Mouse (Mus musculus) intestine, embryonic 15.5 days (tissue): ENCODE data around the gene Simc1. TPM values are rescaled to one million over a fixed set of nuclear protein-coding genes. Genes with fewer than 3 reads are reported as not detected.
A peak's percentile ranks its signal among the peaks of the same experiment; 100 is the strongest.

ENCODE experiments used
- ATAC-seq: fragments of 200-750 bp; cut with Nextera tagmentation; 2 replicates; pipeline ENCODE4 v1.8.0; 2017; ENCODE audit warnings: moderate TSS enrichment, moderate library complexity
- H3K27ac ChIP-seq: fragments of 300-500 bp; sonication (generic); 2 replicates; pipeline ENCODE4 v1.5.1; 2015; ENCODE audit warnings: mild to moderate bottlenecking, inconsistent platforms
- H3K27me3 ChIP-seq: fragments of 300-500 bp; sonication (generic); replicated peaks from 2 replicates; pipeline ENCODE4 v1.6.1; 2015; ENCODE audit warnings: inconsistent platforms
- H3K36me3 ChIP-seq: fragments of 300-500 bp; sonication (generic); 2 replicates; pipeline ENCODE4 v1.6.1; 2015; ENCODE audit warnings: inconsistent platforms
- H3K4me1 ChIP-seq: fragments of 300-500 bp; sonication (generic); replicated peaks from 2 replicates; pipeline ENCODE4 v1.6.1; 2015; ENCODE audit warnings: inconsistent platforms
- H3K4me2 ChIP-seq: fragments of 300-500 bp; sonication (generic); replicated peaks from 2 replicates; pipeline ENCODE4 v1.6.1; 2015; ENCODE audit warnings: mild to moderate bottlenecking, inconsistent platforms
- H3K4me3 ChIP-seq: fragments of 300-500 bp; sonication (generic); replicated peaks from 2 replicates; pipeline ENCODE4 v1.5.1; 2015; ENCODE audit warnings: inconsistent platforms
- H3K9ac ChIP-seq: fragments of 300-500 bp; sonication (generic); 2 replicates; pipeline ENCODE4 v1.6.1; 2015; ENCODE audit warnings: inconsistent platforms
- H3K9me3 ChIP-seq: fragments of 300-500 bp; sonication (generic); 2 replicates; pipeline ENCODE4 v1.6.1; 2016; ENCODE audit warnings: inconsistent platforms
- WGBS: fragments of 180-500 bp; shearing (Covaris S2); methylation state at CpG from one replicate; pipeline ENCODE4 v1.1.7; 2015; 5-methylcytosine and 5-hydroxymethylcytosine counted together
- polyA plus RNA-seq: library from polyadenylated mRNA; unstranded; fragments of >200 nt; fragmentation: Nextera tagmentation; extraction: Ambion mirVana; gene quantifications from 2 replicates; pipeline ENCODE4 v1.2.1, GENCODE M21; 2015

Simc1 gene
- polyA plus RNA-seq, 1 experiment from 2014 or later, result 6.3 TPM

DNA sequence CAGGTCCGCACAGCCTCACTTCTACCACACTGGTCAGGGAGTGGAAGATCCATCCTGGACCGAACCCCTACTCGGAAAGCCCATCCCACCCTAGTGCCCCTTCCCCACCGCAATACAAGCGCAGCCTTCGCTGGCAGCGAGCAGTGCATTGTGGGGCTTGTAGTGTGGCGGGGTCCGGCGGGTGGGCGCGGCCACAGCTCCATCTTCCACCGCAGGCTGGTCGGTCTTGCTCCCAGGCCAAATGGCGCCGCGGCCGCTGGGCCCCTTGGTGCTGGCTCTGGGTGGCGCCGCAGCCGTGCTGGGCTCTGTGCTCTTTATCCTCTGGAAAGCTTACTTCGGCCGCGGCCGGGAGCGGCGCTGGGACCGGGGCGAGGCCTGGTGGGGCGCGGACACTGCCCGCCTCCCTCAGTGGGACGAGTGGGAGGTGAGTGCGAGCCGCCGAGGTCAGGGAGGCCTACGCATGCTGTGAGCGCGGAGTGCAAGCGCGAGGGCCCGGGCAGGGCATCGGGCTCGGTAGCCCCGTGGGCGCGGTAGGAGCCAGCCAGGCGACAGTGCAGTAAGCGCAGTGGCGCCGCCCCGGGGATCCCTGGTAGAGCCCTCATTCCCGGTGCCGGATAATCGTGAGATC lies 71.4 kb downstream of the Simc1 start, which contains the start of gene Arl10:
Arl10 (plus strand) TSS at position 162 of the 628 bp plus-strand sequence.
- Histone ChIP-seq H3K27me3 (no peaks in the 10 kb centered on the region), H3K4me2 (peak within 1 kb of the TSS; percentile 90), H3K27ac (peak within 1 kb of the TSS; percentile 85), H3K9ac (peak within 1 kb of the TSS; percentile 96), H3K4me3 (peak within 1 kb of the TSS; percentile 99), H3K36me3 (peaks cover 11% of the 10 kb centered on the region; the same call in 1 of the 2 replicates), H3K9me3 (no peaks in the 10 kb centered on the region), H3K4me1 (peaks cover 6% of the 10 kb centered on the region)
- WGBS, result under 1% methylated on average over 55 of the region's 55 CpGs
- peak; percentile 92 for ATAC-seq

DNA sequence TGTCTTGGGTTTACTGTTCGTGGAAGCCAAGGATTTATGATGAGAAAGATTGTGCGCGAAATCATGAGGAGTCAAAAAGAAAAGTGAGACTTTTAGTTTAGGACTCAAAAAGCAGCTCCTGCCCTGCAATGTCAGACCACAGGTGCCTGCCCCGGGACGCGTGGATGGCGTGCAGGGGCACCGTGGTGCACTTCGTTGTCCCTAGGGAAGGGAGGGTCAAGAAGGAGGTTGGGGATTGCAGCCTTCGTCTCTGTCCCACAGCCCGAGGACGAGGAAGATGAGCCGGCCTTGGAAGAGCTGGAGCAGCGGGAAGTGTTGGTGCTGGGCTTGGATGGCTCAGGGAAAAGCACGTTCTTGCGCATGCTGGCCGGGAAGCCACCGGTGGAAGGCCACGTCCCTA lies 71.9 kb downstream of the Simc1 start:
- Histone ChIP-seq H3K27me3 (no peaks in the 10 kb centered on the region), H3K27ac (peak overlapping the region; percentile 85; the same call in 1 of the 2 replicates), H3K9ac (peak overlapping the region; percentile 96), H3K9me3 (no peaks in the 10 kb centered on the region), H3K36me3 (peaks cover 11% of the 10 kb centered on the region; the same call in 1 of the 2 replicates), H3K4me2 (peak overlapping the region; percentile 90), H3K4me3 (peak overlapping the region; percentile 99), H3K4me1 (peaks cover 6% of the 10 kb centered on the region)
- WGBS, result 1% methylated on average over 19 of the region's 19 CpGs
- peak; percentile 34 for ATAC-seq

DNA sequence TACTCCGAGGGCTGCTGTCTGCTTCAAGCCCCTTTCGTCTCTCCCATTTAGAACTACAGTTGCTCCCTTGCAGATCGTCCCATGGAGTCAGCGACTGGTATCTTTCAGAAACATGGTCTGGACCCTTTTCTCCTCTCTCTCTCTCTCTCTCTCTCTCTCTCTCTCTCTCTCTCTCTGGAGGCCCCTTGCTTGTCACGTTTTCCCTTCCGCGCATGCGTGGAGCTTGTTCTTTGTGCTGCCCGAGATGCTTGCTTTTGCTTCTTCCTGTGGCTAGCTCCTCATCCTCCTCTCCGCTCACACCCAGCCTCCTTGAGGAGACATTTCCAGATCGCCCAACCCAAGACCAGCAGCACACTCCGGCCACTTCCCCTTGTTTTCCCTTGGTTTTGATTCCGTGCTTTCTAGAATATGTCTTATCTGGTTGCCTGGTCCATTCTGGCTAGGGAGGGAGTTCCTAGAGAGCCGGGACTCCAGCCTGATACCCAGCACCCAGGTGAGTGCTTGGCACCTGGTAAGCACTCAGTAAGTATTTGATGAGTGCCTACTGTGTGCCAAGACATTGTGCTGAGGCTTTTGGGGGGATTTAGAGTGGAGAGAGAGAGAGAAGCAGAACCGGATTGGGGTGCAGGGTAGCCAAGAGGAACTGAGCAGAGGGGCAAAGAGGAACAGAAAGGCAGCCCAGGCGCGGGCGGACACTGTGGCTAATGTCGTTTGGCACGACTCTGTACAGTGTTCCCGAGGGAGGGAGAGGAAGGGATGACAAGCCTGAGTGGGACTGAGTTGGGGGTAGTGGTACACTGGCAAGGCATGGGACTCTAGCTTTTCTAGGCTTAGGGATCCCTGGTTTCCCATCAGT lies 74.3 kb downstream of the Simc1 start:
- no peaks in the 10 kb centered on the region for H3K9me3 ChIP-seq
- WGBS, result 82% methylated on average over 21 of the region's 21 CpGs

DNA sequence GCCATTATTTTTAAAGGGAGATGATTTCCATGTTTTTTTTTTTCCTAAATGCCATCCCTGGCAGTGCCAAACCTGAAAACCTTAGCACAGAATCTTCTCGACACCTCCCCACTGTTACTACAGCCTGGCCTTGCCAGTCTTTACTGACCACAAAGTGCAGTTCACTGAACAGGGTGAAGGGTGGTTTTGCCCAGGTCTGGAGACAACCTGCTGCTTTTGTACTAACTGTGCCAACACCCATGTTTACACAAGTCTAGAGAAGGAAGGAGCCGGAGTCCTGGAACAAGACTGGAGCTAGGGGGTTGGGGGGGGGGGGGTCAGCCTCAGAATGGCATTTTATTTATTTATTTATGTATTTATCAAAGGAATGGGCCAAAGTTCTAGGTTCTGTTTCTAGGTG lies 77.8 kb downstream of the Simc1 start:
- Histone ChIP-seq H3K27ac (no peak overlapping the region), H3K9me3 (no peaks in the 10 kb centered on the region), H3K27me3 (no peaks in the 10 kb centered on the region), H3K36me3 (peaks cover 35% of the 10 kb centered on the region), H3K9ac (no peak overlapping the region), H3K4me3 (no peak overlapping the region), H3K4me2 (no peak overlapping the region), H3K4me1 (peaks cover 10% of the 10 kb centered on the region; the same call in 1 of the 2 replicates)
- ATAC-seq, result no peak
- WGBS, result 60% methylated on average over 2 of the region's 2 CpGs

More for the DNA sequence above, 74.3 kb downstream of the Simc1 start:
- no peak overlapping the region for H3K4me3 ChIP-seq
- H3K27me3 ChIP-seq, result no peaks in the 10 kb centered on the region
- no peak overlapping the region for H3K9ac ChIP-seq
- peaks cover 18% of the 10 kb centered on the region for H3K36me3 ChIP-seq
- H3K4me2 ChIP-seq, result no peak overlapping the region
- peaks cover 16% of the 10 kb centered on the region for H3K4me1 ChIP-seq
- ATAC-seq, result no peak
- no peak overlapping the region for H3K27ac ChIP-seq

DNA sequence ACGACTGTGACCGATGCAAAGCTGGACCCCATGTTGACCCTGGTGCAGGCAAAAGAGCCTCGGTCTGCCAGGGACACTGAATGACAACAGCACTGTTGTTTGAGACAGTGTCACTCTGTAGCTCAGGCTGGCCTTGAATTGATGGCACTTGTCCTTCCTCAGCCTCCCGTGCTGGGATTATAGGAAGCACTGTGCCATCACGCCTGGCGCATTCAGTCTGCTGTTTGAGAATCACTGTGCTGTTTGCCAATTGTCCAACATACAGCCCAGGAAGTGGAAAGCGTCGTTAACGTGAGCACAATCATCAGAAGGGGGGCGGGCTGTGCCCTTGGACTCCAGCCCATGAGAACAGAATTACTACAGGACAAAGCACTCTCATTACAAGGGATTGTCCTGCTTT lies 78.5 kb downstream of the Simc1 start:
- Histone ChIP-seq H3K27me3 (no peaks in the 10 kb centered on the region), H3K4me1 (peaks cover 10% of the 10 kb centered on the region; the same call in 1 of the 2 replicates), H3K4me2 (no peak overlapping the region), H3K36me3 (peaks cover 35% of the 10 kb centered on the region), H3K4me3 (no peak overlapping the region), H3K9me3 (no peaks in the 10 kb centered on the region), H3K27ac (no peak overlapping the region), H3K9ac (no peak overlapping the region)
- 0 out of 2 replicates have a peak, but pooled peaks have one; percentile 15 for ATAC-seq
- 64% methylated on average over 10 of the region's 10 CpGs for WGBS

DNA sequence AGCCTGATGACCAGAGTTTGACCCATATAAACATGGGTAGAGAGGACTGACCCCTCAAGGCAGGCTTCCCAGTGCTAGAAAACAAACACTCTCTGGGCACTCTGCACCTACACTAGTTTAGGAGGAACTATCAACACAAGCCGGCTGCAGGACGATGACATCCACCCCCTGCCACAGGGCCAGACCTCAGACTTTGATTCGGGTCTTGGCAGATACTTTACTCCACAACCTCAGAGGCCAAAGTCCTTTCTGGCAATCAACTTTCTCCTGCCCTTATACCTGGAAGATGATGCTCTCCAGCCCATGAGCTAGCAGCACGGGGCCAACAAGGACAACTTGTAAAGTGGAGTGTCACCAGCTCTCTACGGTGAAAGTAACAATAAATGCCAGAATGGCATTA lies 79.3 kb downstream of the Simc1 start:
- peaks cover 10% of the 10 kb centered on the region; the same call in 1 of the 2 replicates for H3K4me1 ChIP-seq
- peak; percentile 37; the same call in 1 of the 2 replicates for ATAC-seq
- H3K9me3 ChIP-seq, result no peaks in the 10 kb centered on the region
- peaks cover 35% of the 10 kb centered on the region for H3K36me3 ChIP-seq
- H3K4me2 ChIP-seq, result no peak overlapping the region
- no peak overlapping the region for H3K27ac ChIP-seq
- H3K4me3 ChIP-seq, result no peak overlapping the region
- no peak overlapping the region for H3K9ac ChIP-seq
- H3K27me3 ChIP-seq, result no peaks in the 10 kb centered on the region
- WGBS, result 67% methylated on average over 5 of the region's 5 CpGs

DNA sequence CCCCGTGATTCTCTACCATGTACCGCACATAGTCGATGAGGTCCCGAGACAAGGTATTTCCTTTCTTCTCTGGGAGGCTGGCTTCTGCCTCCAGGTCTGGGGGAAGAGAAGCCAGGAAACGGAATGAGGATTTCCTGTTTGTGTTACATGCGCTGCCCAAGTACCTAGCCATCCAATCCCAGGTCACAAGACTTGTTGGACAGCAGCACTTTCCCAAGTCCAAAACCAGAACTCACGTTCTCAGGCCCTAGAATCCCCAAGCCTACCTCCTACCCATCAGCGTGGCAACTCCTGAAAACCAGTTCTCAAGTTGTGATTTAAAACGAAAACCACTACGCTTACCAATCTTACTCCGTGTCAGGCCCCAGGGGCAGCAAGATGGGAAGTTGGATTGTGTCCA lies 82.3 kb downstream of the Simc1 start:
- H3K9ac ChIP-seq, result no peak overlapping the region
- H3K27ac ChIP-seq, result no peak overlapping the region
- 90% methylated on average over 11 of the region's 11 CpGs for WGBS
- no peak for ATAC-seq
- H3K9me3 ChIP-seq, result no peaks in the 10 kb centered on the region
- no peak overlapping the region for H3K4me3 ChIP-seq
- peaks cover 9% of the 10 kb centered on the region; the same call in 1 of the 2 replicates for H3K4me1 ChIP-seq
- H3K36me3 ChIP-seq, result peaks cover 27% of the 10 kb centered on the region
- H3K4me2 ChIP-seq, result no peak overlapping the region
- no peaks in the 10 kb centered on the region for H3K27me3 ChIP-seq

DNA sequence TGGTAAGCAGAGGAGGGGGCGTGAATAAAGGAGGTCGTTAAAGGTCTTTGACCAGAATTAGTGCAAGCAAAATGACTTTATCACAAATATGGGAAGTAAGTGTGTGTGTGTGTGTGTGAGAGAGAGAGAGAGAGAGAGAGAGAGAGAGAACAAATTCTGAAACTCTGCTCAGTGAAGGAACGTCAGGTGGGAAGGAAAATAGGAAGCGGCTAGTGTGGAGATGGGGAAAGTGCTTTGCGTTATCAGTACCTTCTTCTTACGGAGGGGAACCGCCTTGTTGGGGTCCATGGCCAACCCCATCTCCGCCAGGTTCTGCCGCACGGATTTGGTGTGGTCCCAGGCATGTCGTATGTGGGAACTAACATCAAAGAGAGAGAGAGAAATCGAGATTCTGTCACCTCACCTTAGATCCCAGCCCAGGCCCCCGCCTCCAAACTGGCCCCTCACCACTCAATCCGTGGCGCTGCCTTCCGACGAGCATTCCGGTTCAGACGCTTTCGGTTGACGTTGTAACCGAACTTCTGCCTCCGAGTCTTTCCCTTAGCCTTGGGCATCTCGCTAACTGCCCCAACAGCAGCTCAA lies 85.9 kb downstream of the Simc1 start:
- 0 out of 2 replicates have a peak, but pooled peaks cover 11% of the 10 kb centered on the region for H3K36me3 ChIP-seq
- ATAC-seq, result peak; percentile 48

DNA sequence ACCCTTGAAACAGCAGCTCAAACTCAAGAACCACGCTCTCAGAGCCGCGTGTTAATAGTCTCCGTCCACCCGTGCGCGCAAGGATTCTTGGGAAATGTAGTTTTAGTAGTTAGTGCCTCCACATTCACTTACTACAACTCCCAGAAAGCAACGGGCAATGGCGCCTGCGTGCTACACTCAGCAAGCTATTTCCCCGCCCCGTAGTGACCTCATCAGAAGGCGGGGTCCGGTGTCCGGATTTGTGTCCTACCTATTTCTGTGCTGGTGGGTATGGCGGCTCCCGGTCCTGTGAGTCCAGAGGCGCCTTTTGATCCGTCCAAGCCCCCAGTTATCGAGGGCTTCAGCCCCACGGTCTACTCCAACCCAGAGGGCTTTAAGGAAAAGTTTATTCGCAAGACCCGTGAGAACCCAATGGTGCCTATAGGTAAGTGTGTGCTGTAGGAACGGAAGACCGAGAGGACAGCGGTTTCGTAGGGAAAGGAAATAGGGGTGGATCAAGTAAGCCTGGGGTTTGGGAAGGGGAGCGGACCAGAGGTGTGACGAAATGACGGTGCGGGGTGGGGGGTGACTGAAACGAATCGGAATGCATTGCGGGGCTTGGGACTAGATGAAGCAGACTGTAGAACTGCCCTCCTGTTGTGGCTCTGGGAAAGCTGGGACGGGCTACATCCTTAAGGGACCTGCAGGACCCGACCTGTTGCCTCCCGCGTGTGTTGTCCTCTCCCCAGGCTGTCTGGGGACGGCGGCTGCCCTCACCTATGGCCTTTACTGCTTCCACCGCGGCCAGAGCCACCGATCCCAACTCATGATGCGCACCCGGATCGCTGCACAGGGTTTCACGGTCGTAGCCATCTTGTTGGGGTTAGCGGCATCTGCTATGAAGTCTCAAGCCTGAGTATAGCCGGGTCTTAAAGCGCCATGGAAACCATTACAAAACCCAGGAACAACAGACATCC lies 86.7 kb downstream of the Simc1 start, which contains the start of the genes Nop16 and Higd2a:
Nop16 (minus strand) TSS at position 95 of the 956 bp plus-strand sequence.
Higd2a (plus strand) TSS at position 212 of the 956 bp plus-strand sequence.
- Histone ChIP-seq H3K36me3 (0 out of 2 replicates have a peak, but pooled peaks cover 8% of the 10 kb centered on the region), H3K9ac (peak within 1 kb of the TSS; percentile 92), H3K27ac (peak within 1 kb of the TSS; percentile 87), H3K27me3 (no peaks in the 10 kb centered on the region), H3K4me3 (peak within 1 kb of the TSS; percentile 91), H3K4me1 (peaks cover 8% of the 10 kb centered on the region), H3K4me2 (peak within 1 kb of the TSS; percentile 78), H3K9me3 (no peaks in the 10 kb centered on the region)
- ATAC-seq, result peak; percentile 98
- WGBS, result under 1% methylated on average over 51 of the region's 51 CpGs

More for the DNA sequence above, 85.9 kb downstream of the Simc1 start:
- Histone ChIP-seq H3K27me3 (no peaks in the 10 kb centered on the region), H3K4me3 (peak overlapping the region; percentile 91), H3K9ac (peak overlapping the region; percentile 71), H3K4me1 (peaks cover 8% of the 10 kb centered on the region), H3K4me2 (peak overlapping the region; percentile 62), H3K27ac (peak overlapping the region; percentile 51; the same call in 1 of the 2 replicates), H3K9me3 (no peaks in the 10 kb centered on the region)
- 1% methylated on average over 24 of the region's 24 CpGs for WGBS

DNA sequence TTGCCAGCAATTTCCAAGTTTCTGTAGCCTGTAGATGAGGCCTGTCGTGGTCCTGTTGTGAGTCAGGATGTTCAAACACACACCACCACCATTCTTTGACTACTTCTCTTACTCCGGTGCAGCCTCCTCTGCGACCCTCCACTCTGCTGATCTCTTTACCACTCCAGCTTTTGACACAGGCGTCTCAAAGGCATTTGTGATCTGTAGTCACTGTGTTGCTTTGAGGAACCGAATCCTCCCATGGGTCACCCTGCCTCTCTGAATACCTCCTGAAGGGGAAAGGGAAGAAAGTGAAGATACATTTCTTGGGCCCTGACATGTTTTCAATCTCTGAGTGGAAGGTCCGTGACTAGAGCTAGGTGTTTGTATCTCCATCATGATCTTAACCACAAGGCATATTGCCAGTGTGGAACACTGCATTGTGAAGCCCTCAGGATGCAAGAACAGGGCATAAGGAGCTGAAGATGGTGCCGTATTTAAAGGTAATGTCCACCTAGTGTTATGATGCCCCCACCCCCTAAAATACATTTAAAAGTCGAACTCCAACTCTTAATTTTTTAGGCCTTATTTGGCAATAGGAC lies 88.3 kb downstream of the Simc1 start:
- Histone ChIP-seq H3K4me3 (no peak overlapping the region), H3K27me3 (no peaks in the 10 kb centered on the region), H3K27ac (no peak overlapping the region), H3K4me2 (0 out of 2 replicates have a peak overlapping the region, but pooled peaks have one; percentile 5), H3K9me3 (no peaks in the 10 kb centered on the region), H3K9ac (no peak overlapping the region), H3K4me1 (peaks cover 15% of the 10 kb centered on the region), H3K36me3 (0 out of 2 replicates have a peak, but pooled peaks cover 3% of the 10 kb centered on the region)
- no peak for ATAC-seq
- WGBS, result 85% methylated on average over 8 of the region's 8 CpGs

DNA sequence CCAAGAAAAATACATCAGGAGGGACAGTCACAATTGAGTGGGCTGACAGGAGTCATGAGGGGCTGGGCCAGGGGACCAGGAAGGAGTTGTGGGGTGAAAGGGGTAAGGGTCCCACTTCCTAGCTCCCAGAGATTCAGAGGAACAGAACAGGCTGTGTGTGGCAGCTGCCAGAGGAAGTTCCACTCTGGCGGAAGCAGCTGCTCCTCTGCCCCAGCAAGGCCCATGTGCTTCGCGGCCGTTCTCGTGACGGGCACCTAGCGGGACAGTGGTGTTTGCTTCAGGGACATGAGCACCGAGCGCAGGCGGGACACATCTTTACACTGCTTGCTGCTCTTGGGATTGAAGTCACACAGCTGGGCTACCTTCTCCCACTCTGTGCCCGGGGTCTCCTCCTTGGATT lies 90.0 kb downstream of the Simc1 start:
- H3K4me1 ChIP-seq, result peaks cover 15% of the 10 kb centered on the region
- peaks cover 4% of the 10 kb centered on the region; the same call in 1 of the 2 replicates for H3K36me3 ChIP-seq
- no peaks in the 10 kb centered on the region for H3K9me3 ChIP-seq
- no peaks in the 10 kb centered on the region for H3K27me3 ChIP-seq
- H3K4me3 ChIP-seq, result no peak overlapping the region
- ATAC-seq, result no peak
- WGBS, result 89% methylated on average over 11 of the region's 11 CpGs
- no peak overlapping the region for H3K27ac ChIP-seq
- no peak overlapping the region for H3K4me2 ChIP-seq
- H3K9ac ChIP-seq, result no peak overlapping the region
